Mouse (Mus musculus): ENCODE results near the gene Adgrv1. TPM values are rescaled to one million over a fixed set of nuclear protein-coding genes. Genes with fewer than 3 reads are reported as not detected.

The Adgrv1 gene
- polyA plus RNA-seq, 1 experiment from 2014 or later, result 1.4 TPM

DNA sequence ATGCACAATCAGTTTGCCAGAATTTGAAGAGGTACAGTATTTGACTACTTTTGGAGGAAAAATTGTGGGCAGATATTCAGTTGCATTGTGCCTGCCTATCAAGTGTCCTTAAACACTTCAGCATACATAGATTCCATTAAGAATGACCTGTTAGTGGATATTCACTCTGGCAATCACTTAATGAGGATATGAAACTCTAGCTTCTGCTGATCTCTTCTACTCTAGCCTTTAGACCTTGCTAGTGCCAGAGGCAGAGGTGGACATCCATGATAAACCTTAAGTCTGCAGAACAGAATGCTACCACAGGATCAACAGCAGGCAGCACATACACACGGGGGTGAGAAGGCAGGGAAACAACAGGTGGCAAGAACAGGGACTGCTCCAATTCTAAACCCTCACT is 488.5 kb downstream of the Adgrv1 start:
- Histone ChIP-seq H3K36me3 (ENCODE audit: control insufficient read depth, insufficient read depth, low read length) (no peaks in the 10 kb centered on the region), H3K4me2 (replicated peaks; ENCODE audit: low read depth) (no peak overlapping the region), H3K9me3 (ENCODE audit: control insufficient read depth, low read length) (no peaks in the 10 kb centered on the region), H3K4me1 (replicated peaks; ENCODE audit: control insufficient read depth, insufficient read depth) (no peaks in the 10 kb centered on the region), H3K4me3 (ENCODE audit: low read depth, low read length) (no peak overlapping the region), H3K27ac (replicated peaks) (no peak overlapping the region), H3K9ac (ENCODE audit: low read length) (no peak overlapping the region), H3K27me3 (ENCODE audit: control insufficient read depth, insufficient read depth, low read length) (no peaks in the 10 kb centered on the region)
- TF ChIP-seq CTCF (IDR thresholded peaks at IDR 0.05; ENCODE audit: low read depth), result no peak
- TF ChIP-seq EP300 (optimal IDR thresholded peaks at IDR 0.05), result no peak
- no peak for DNase-seq (ENCODE audit: low spot score)
- ATAC-seq (ENCODE audit: low FRiP score, low TSS enrichment), result no peak
- WGBS, result 64% methylated on average over 1 of the region's 1 CpGs

DNA sequence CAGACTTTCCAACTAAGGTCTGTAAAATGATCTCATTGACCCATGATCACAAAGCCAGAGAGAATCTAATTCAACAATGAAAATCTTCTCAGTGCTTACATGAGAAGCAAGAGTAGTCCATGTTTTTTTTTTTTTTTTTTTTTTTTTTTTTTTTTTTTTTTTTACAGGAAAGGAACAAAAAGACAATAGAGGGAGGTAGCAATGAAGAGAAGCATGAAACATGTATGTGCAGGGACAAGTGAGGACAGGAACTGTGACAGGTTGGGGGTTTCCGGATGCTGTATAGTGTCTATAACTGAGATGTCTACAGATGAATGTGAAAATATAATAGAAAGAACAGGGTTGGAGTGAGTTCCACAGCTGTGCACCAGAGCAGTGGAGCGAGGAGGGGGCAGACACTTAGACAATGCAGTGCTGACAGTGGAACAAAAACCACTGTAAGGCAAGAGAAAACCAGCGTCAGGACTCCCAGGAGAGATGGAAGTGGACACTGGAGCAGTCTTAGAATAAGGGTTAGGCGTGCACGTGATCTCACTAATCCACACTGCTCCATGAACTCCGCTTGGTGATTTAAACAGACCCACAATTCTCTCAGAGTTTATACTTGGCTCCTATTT is 490.6 kb downstream of the Adgrv1 start:
- Histone ChIP-seq H3K9ac (ENCODE audit: low read length) (no peak overlapping the region), H3K9me3 (ENCODE audit: control insufficient read depth, low read length) (no peaks in the 10 kb centered on the region), H3K36me3 (ENCODE audit: control insufficient read depth, insufficient read depth, low read length) (no peaks in the 10 kb centered on the region), H3K4me1 (replicated peaks; ENCODE audit: control insufficient read depth, insufficient read depth) (no peaks in the 10 kb centered on the region; the same call in 1 of the 2 replicates), H3K27me3 (ENCODE audit: control insufficient read depth, insufficient read depth, low read length) (no peaks in the 10 kb centered on the region), H3K4me2 (replicated peaks; ENCODE audit: low read depth) (no peak overlapping the region), H3K27ac (replicated peaks) (no peak overlapping the region), H3K4me3 (ENCODE audit: low read depth, low read length) (no peak overlapping the region)
- no peak for DNase-seq (ENCODE audit: low spot score)
- WGBS, result 61% methylated on average over 6 of the region's 6 CpGs
- no peak for ATAC-seq (ENCODE audit: low FRiP score, low TSS enrichment)
- TF ChIP-seq EP300 (optimal IDR thresholded peaks at IDR 0.05) (no peak), CTCF (IDR thresholded peaks at IDR 0.05; ENCODE audit: low read depth) (no peak)

DNA sequence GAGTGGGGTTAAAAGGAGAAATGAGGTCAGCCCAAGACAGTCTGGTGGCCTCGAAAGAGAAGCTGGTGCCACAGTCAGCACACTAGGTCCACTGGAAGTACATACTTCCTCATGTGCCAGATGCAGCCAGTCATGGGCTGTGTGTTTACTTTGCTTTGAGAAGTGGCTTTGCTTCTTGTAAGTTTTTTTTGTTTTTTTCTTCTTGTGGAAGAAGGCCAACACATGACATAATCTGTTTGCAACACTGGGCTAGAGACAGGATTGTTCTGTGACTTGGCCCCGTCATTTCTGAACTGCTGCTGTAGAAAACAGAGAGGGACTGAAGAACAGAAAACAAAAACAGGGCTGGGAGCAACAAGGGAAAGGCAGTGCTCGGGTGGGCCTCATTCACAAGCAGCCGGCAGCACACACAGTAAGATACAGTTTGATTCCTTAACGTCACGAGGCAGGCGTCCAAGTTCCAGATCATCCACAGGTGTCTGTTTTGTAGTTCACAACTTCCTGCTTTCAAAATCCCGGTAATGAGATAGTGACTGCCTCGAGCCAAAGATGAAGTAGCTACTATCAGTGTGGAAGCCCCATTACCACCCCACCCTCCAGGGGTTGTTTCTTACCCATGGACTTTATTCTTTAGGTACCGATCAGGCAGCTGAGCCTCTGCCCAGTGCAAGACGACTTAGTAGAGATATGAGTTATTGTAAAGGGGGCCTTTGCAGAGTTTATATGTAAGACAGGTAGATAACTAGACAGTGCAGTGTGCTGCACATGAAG is 496.1 kb downstream of the Adgrv1 start:
- Histone ChIP-seq H3K9ac (ENCODE audit: low read length) (0 out of 2 replicates have a peak overlapping the region, but pooled peaks have one; percentile 18), H3K9me3 (ENCODE audit: control insufficient read depth, low read length) (no peaks in the 10 kb centered on the region), H3K27ac (replicated peaks) (peak overlapping the region; percentile 77), H3K36me3 (ENCODE audit: control insufficient read depth, insufficient read depth, low read length) (no peaks in the 10 kb centered on the region), H3K4me3 (ENCODE audit: low read depth, low read length) (no peak overlapping the region), H3K4me2 (replicated peaks; ENCODE audit: low read depth) (no peak overlapping the region), H3K4me1 (replicated peaks; ENCODE audit: control insufficient read depth, insufficient read depth) (peaks cover 8% of the 10 kb centered on the region), H3K27me3 (ENCODE audit: control insufficient read depth, insufficient read depth, low read length) (no peaks in the 10 kb centered on the region)
- DNase-seq (ENCODE audit: low spot score), result peak; percentile 49
- TF ChIP-seq CTCF (IDR thresholded peaks at IDR 0.05; ENCODE audit: low read depth), result no peak
- TF ChIP-seq EP300 (optimal IDR thresholded peaks at IDR 0.05), result peak; percentile 28
- ATAC-seq (ENCODE audit: low FRiP score, low TSS enrichment), result peak; percentile 95
- 12% methylated on average over 11 of the region's 11 CpGs for WGBS

DNA sequence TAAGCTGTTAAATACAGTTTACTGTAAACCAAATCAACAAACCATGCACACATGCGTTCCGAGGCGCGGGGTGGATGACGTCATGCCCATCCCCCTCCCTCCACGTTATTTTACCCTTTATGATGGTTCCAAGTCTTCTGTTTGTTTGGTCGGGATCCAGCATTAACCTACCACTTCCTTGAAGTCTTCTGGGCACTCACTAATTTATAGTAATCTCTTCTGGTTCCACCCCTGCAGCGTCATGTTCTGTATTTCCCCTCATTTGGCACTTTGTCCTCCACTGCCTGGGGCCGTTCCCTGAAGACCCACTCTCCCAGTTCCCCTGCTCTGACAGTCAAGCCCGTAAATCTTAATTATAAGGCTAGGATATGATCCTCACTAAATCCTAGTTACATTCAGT is 497.0 kb downstream of the Adgrv1 start:
- Histone ChIP-seq H3K9ac (ENCODE audit: low read length) (no peak overlapping the region), H3K27me3 (ENCODE audit: control insufficient read depth, insufficient read depth, low read length) (no peaks in the 10 kb centered on the region), H3K4me3 (ENCODE audit: low read depth, low read length) (no peak overlapping the region), H3K4me2 (replicated peaks; ENCODE audit: low read depth) (no peak overlapping the region), H3K27ac (replicated peaks) (peak overlapping the region; percentile 77; the same call in 1 of the 2 replicates), H3K9me3 (ENCODE audit: control insufficient read depth, low read length) (no peaks in the 10 kb centered on the region), H3K4me1 (replicated peaks; ENCODE audit: control insufficient read depth, insufficient read depth) (peaks cover 13% of the 10 kb centered on the region), H3K36me3 (ENCODE audit: control insufficient read depth, insufficient read depth, low read length) (no peaks in the 10 kb centered on the region)
- WGBS, result 33% methylated on average over 10 of the region's 10 CpGs
- DNase-seq (ENCODE audit: low spot score) (peak; percentile 27), ATAC-seq (ENCODE audit: low FRiP score, low TSS enrichment) (peak; percentile 43)
- TF ChIP-seq CTCF (IDR thresholded peaks at IDR 0.05; ENCODE audit: low read depth) (no peak), EP300 (optimal IDR thresholded peaks at IDR 0.05) (no peak)

DNA sequence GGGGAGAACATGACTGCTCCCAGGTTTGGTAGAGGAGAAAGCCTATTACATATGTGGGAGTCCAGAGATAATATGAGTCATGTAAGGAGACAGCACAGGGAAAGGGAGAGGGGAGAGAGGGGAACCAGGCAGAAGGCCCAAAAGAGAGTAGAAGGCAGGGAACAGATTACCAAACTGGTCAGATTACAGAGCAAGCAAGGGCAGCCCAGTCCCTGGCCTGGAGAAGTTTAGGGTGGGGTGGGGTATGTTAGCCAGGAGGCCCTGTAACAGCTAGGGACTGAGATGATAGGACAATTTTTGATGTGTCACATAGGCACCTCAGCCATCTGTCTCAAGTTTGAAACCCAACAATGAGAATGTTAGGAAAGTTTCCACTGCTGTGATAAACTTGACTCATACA is 498.5 kb downstream of the Adgrv1 start:
- TF ChIP-seq EP300 (optimal IDR thresholded peaks at IDR 0.05) (no peak), CTCF (IDR thresholded peaks at IDR 0.05; ENCODE audit: low read depth) (no peak)
- no peak for DNase-seq (ENCODE audit: low spot score)

DNA sequence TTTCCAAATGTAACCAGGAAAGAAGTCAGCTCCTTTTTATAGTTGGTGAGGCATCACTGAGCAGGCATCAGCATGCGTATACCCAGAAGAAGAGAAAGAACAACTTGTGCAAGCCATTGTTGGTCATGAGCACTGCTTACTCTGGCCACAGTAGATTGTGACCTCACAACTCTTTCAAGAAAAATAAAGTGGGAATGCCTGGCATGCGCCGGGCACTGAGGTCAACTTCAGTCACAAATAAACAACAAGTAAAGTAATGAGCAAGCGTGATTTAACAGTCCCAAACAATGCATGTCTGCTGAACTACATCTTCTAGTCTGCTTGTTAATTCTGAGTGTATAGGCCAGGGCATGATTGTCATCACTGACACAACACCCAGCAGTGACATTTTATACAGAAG is 499.6 kb downstream of the Adgrv1 start:
- H3K27ac ChIP-seq (replicated peaks), result no peak overlapping the region
- no peak overlapping the region for H3K9ac ChIP-seq (ENCODE audit: low read length)
- H3K4me3 ChIP-seq (ENCODE audit: low read depth, low read length), result no peak overlapping the region
- no peaks in the 10 kb centered on the region for H3K27me3 ChIP-seq (ENCODE audit: control insufficient read depth, insufficient read depth, low read length)
- DNase-seq (ENCODE audit: low spot score), result no peak
- no peaks in the 10 kb centered on the region for H3K36me3 ChIP-seq (ENCODE audit: control insufficient read depth, insufficient read depth, low read length)
- ATAC-seq (ENCODE audit: low FRiP score, low TSS enrichment), result no peak
- WGBS, result 69% methylated on average over 4 of the region's 4 CpGs
- no peak overlapping the region for H3K4me2 ChIP-seq (replicated peaks; ENCODE audit: low read depth)
- TF ChIP-seq CTCF (IDR thresholded peaks at IDR 0.05; ENCODE audit: low read depth) (no peak), EP300 (optimal IDR thresholded peaks at IDR 0.05) (no peak)
- no peaks in the 10 kb centered on the region for H3K9me3 ChIP-seq (ENCODE audit: control insufficient read depth, low read length)
- H3K4me1 ChIP-seq (replicated peaks; ENCODE audit: control insufficient read depth, insufficient read depth), result peaks cover 13% of the 10 kb centered on the region

More for the DNA sequence above, 498.5 kb downstream of the Adgrv1 start:
- no peaks in the 10 kb centered on the region for H3K36me3 ChIP-seq (ENCODE audit: control insufficient read depth, insufficient read depth, low read length)
- no peak overlapping the region for H3K27ac ChIP-seq (replicated peaks)
- H3K9me3 ChIP-seq (ENCODE audit: control insufficient read depth, low read length), result no peaks in the 10 kb centered on the region
- peaks cover 13% of the 10 kb centered on the region for H3K4me1 ChIP-seq (replicated peaks; ENCODE audit: control insufficient read depth, insufficient read depth)
- H3K4me2 ChIP-seq (replicated peaks; ENCODE audit: low read depth), result no peak overlapping the region
- H3K27me3 ChIP-seq (ENCODE audit: control insufficient read depth, insufficient read depth, low read length), result no peaks in the 10 kb centered on the region
- H3K9ac ChIP-seq (ENCODE audit: low read length), result no peak overlapping the region
- H3K4me3 ChIP-seq (ENCODE audit: low read depth, low read length), result no peak overlapping the region
- no peak for ATAC-seq (ENCODE audit: low FRiP score, low TSS enrichment)

Measured in stomach, postnatal 0 days (tissue).